Mouse (Mus musculus) brown adipose tissue, adult 24 weeks (tissue): ENCODE results near the gene Trmt112. TPM values are rescaled to one million over a fixed set of nuclear protein-coding genes. Genes with fewer than 3 reads are reported as not detected.

ENCODE experiments used
- H3K27ac ChIP-seq: fragments of 200-500 bp; replicated peaks from 2 replicates; pipeline ENCODE4 v1.5.1; 2012; ENCODE audit warnings: low read depth, mild to moderate bottlenecking, low read length
- H3K4me1 ChIP-seq: fragments of 200-500 bp; 2 replicates; pipeline ENCODE4 v1.6.1; 2012; ENCODE audit warnings: low read length, mixed read lengths; ENCODE audit not compliant: control insufficient read depth, insufficient read depth, insufficient read length
- H3K4me3 ChIP-seq: fragments of 200-500 bp; 2 replicates; pipeline ENCODE4 v1.5.1; 2012; ENCODE audit warnings: low read depth, mild to moderate bottlenecking, low read length, moderate library complexity; ENCODE audit not compliant: insufficient read depth
- polyA plus RNA-seq: library from polyadenylated mRNA; stranded (reverse); fragments of >200 nt; gene quantifications from 2 replicates; pipeline ENCODE4 v1.2.4, GENCODE M21; 2012; ENCODE audit not compliant: missing spikeins, insufficient read depth, insufficient read length

The Trmt112 gene
- polyA plus RNA-seq, 1 experiment, result 18.1 TPM

GRCm38 (mm10) chr19:6928080-6928479 is 18.6 kb downstream of the Trmt112 start:
- Histone ChIP-seq H3K4me3 (no peak overlapping the region), H3K27ac (no peak overlapping the region), H3K4me1 (peaks cover 10% of the 10 kb centered on the region)

GRCm38 (mm10) chr19:6931002-6931401 is 21.5 kb downstream of the Trmt112 start:
- Histone ChIP-seq H3K27ac (no peak overlapping the region), H3K4me1 (peaks cover 13% of the 10 kb centered on the region), H3K4me3 (no peak overlapping the region)

GRCm38 (mm10) chr19:6932018-6932417 is 22.5 kb downstream of the Trmt112 start:
- Histone ChIP-seq H3K27ac (no peak overlapping the region), H3K4me3 (no peak overlapping the region), H3K4me1 (peaks cover 12% of the 10 kb centered on the region; the same call in 1 of the 2 replicates)

GRCm38 (mm10) chr19:6933102-6933435 is 23.6 kb downstream of the Trmt112 start:
- Histone ChIP-seq H3K4me3 (no peak overlapping the region), H3K4me1 (peaks cover 12% of the 10 kb centered on the region; the same call in 1 of the 2 replicates), H3K27ac (no peak overlapping the region)

- H3K27ac ChIP-seq, result no peak overlapping the region
- H3K4me3 ChIP-seq, result peak overlapping the region; percentile 47
- peaks cover 12% of the 10 kb centered on the region; the same call in 1 of the 2 replicates for H3K4me1 ChIP-seq
Observed at GRCm38 (mm10) chr19:6933436-6934194, 24.1 kb downstream of the Trmt112 start.

GRCm38 (mm10) chr19:6934195-6934977 is 24.9 kb downstream of the Trmt112 start, which contains the start of gene Kcnk4:
TSS of gene Kcnk4 (minus strand) at chr19:6934515.
- Histone ChIP-seq H3K4me1 (peaks cover 12% of the 10 kb centered on the region; the same call in 1 of the 2 replicates), H3K4me3 (peak within 1 kb of the TSS; percentile 47), H3K27ac (no peak within 1 kb of the TSS)

- Histone ChIP-seq H3K4me1 (peaks cover 17% of the 10 kb centered on the region; the same call in 1 of the 2 replicates), H3K4me3 (no peak overlapping the region), H3K27ac (no peak overlapping the region)
Observed at GRCm38 (mm10) chr19:6936299-6936698, 26.8 kb downstream of the Trmt112 start.

- Histone ChIP-seq H3K27ac (no peak overlapping the region), H3K4me1 (peaks cover 14% of the 10 kb centered on the region; the same call in 1 of the 2 replicates), H3K4me3 (no peak overlapping the region)
Observed at GRCm38 (mm10) chr19:6937541-6938465, 28.3 kb downstream of the Trmt112 start.

- Histone ChIP-seq H3K4me3 (no peak overlapping the region), H3K27ac (no peak overlapping the region), H3K4me1 (peaks cover 5% of the 10 kb centered on the region; the same call in 1 of the 2 replicates)
Observed at GRCm38 (mm10) chr19:6939106-6940002, 29.9 kb downstream of the Trmt112 start.

GRCm38 (mm10) chr19:6940396-6941351 is 31.2 kb downstream of the Trmt112 start:
- H3K27ac ChIP-seq, result peak overlapping the region; percentile 72
- peaks cover 5% of the 10 kb centered on the region; the same call in 1 of the 2 replicates for H3K4me1 ChIP-seq
- H3K4me3 ChIP-seq, result peak overlapping the region; percentile 82

- H3K4me3 ChIP-seq, result peak within 1 kb of the TSS; percentile 82
- H3K27ac ChIP-seq, result peak within 1 kb of the TSS; percentile 84
- H3K4me1 ChIP-seq, result peaks cover 5% of the 10 kb centered on the region; the same call in 1 of the 2 replicates
Observed at GRCm38 (mm10) chr19:6941372-6942248, 32.1 kb downstream of the Trmt112 start, which contains the start of gene Bad. TSS of gene Bad (plus strand) at chr19:6941861.

GRCm38 (mm10) chr19:6942249-6942691 is 32.8 kb downstream of the Trmt112 start, which contains the start of gene Gpr137:
TSS of gene Gpr137 (minus strand) at chr19:6942480.
- H3K4me1 ChIP-seq, result peaks cover 5% of the 10 kb centered on the region; the same call in 1 of the 2 replicates
- peak within 1 kb of the TSS; percentile 82 for H3K4me3 ChIP-seq
- H3K27ac ChIP-seq, result peak within 1 kb of the TSS; percentile 84
